Mouse (Mus musculus) kidney, embryonic 14.5 days (tissue): Measurements from ENCODE around the gene Enpp3. TPM values are rescaled to one million over a fixed set of nuclear protein-coding genes. Genes with fewer than 3 reads are reported as not detected.

Experiments used
- ATAC-seq: fragments of 200-750 bp; cut with Nextera tagmentation; 2 replicates; pipeline ENCODE4 v1.8.0; 2017; ENCODE audit warnings: moderate number of reproducible peaks, mild to moderate bottlenecking, moderate TSS enrichment, moderate library complexity; ENCODE audit not compliant: low FRiP score, low TSS enrichment
- H3K27ac ChIP-seq: fragments of 300-500 bp; sonication (generic); 2 replicates; pipeline ENCODE4 v1.5.1; 2014; ENCODE audit warnings: low read depth, mild to moderate bottlenecking, low read length, moderate library complexity, mixed read lengths
- H3K27me3 ChIP-seq: fragments of 300-500 bp; sonication (generic); 2 replicates; pipeline ENCODE4 v1.6.1; 2014; ENCODE audit warnings: mild to moderate bottlenecking, low read length; ENCODE audit not compliant: control insufficient read depth, insufficient read depth
- H3K36me3 ChIP-seq: fragments of 300-500 bp; sonication (generic); 2 replicates; pipeline ENCODE4 v1.6.1; 2014; ENCODE audit warnings: low read length, mixed read lengths; ENCODE audit not compliant: control insufficient read depth, insufficient read depth
- H3K4me1 ChIP-seq: fragments of 300-500 bp; sonication (generic); 2 replicates; pipeline ENCODE4 v1.6.1; 2014; ENCODE audit warnings: low read length, mixed read lengths; ENCODE audit not compliant: control insufficient read depth, insufficient read depth
- H3K4me2 ChIP-seq: fragments of 300-500 bp; sonication (generic); replicated peaks from 2 replicates; pipeline ENCODE4 v1.6.1; 2014; ENCODE audit warnings: low read depth, mild to moderate bottlenecking, low read length
- H3K4me3 ChIP-seq: fragments of 300-500 bp; sonication (generic); 2 replicates; pipeline ENCODE4 v1.5.1; 2014; ENCODE audit warnings: mild to moderate bottlenecking, low read length
- H3K9ac ChIP-seq: fragments of 300-500 bp; sonication (generic); 2 replicates; pipeline ENCODE4 v1.6.1; 2014; ENCODE audit warnings: low read depth, mild to moderate bottlenecking, low read length, moderate library complexity
- H3K9me3 ChIP-seq: fragments of 300-500 bp; sonication (generic); 2 replicates; pipeline ENCODE4 v1.6.1; 2016; ENCODE audit warnings: low read length; ENCODE audit not compliant: control insufficient read depth
- WGBS: fragments of 180-500 bp; shearing (Covaris S2); extraction: QIAGEN DNeasy Blood & Tissue Kit; methylation state at CpG from one replicate; pipeline ENCODE4 v1.1.7; 2014; 5-methylcytosine and 5-hydroxymethylcytosine counted together
- polyA plus RNA-seq: library from polyadenylated mRNA; unstranded; fragments of >200 nt; fragmentation: Nextera tagmentation; extraction: Ambion mirVana; gene quantifications from 2 replicates; pipeline ENCODE4 v1.2.1, GENCODE M21; 2014

Enpp3 gene
- polyA plus RNA-seq, 1 experiment from 2014 or later, result 4.4 TPM

DNA sequence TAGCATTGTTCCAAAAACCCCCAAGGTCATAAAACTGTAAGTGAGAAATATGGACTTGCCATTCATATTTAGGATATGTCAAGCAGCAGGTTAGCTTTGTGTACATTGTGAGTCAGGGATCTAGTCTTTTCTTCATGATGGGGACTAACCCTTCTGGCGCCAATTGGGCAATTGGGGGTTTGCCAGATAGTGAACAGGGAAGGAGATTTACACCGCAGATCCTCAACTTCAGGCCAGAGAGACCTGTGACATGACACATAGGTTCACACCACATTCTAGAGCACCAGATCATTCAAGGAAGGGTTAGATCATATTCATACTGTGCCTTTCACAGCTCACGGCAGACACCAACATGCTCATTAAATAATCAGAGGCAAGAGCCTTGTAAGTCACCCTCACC is 58.7 kb downstream of the Enpp3 start:
- H3K27ac ChIP-seq, result no peak overlapping the region
- no peaks in the 10 kb centered on the region for H3K27me3 ChIP-seq
- no peak for ATAC-seq
- peaks cover 4% of the 10 kb centered on the region; the same call in 1 of the 2 replicates for H3K4me1 ChIP-seq
- no peak overlapping the region for H3K4me2 ChIP-seq
- no peak overlapping the region for H3K4me3 ChIP-seq
- no peaks in the 10 kb centered on the region for H3K36me3 ChIP-seq
- no peak overlapping the region for H3K9ac ChIP-seq
- 74% methylated on average over 3 of the region's 3 CpGs for WGBS
- H3K9me3 ChIP-seq, result no peaks in the 10 kb centered on the region

DNA sequence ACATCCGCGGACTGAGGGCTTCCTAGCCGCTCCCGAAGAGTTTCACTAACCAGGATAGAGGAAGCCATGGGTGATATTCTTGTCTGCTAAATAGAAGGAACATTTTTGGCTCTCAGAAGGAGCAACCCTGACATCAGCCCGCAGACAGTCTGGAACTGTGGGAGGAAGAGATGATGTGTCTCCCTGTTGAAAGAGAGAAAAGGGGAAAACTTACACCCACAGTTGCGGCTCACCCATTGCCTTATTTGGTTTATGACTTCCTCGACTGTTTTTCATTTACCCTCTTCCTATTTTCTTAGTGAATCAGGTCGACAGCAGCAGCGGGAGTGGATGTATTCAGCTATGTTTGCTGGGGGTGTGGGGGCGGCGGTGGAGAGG is 64.0 kb downstream of the Enpp3 start:
- Histone ChIP-seq H3K36me3 (no peaks in the 10 kb centered on the region), H3K9ac (no peak overlapping the region), H3K27me3 (no peaks in the 10 kb centered on the region), H3K27ac (peak overlapping the region; percentile 24; the same call in 1 of the 2 replicates), H3K4me1 (peaks cover 4% of the 10 kb centered on the region; the same call in 1 of the 2 replicates), H3K4me2 (peak overlapping the region; percentile 33), H3K9me3 (no peaks in the 10 kb centered on the region), H3K4me3 (no peak overlapping the region)
- 30% methylated on average over 11 of the region's 11 CpGs for WGBS
- no peak for ATAC-seq

DNA sequence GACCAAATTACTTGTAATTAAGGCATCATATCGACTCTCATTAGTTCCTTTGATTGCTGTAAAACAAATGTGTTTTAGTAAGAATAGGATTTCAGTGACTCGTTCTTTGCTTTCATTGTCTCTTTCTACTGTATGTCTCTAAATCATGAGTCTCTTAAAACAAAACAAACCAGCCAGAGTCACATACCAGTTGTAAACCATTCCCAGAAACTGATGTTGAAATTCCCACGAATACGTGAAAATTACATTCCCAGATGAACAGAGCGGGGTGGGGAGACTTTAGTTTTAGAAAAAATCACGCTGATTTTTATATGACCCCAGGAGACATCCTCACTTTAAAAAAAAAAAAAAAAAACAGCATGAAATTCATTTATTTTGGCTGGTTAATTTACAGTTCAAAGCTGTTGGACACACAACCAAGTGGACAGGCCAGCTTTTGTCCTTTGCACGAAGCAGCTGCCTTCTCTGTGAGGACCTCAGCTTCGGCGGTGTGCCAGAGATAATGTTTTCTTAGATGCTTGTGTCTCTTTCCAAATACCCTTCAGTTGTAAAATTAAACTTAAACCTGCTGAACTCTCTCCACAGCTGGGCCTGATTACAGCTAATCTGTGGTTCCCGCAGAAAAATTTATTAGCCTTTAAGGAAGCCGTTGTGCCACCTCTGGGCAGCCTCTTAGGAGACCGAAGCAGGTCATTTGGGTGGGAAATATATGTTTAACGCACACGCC is 64.5 kb downstream of the Enpp3 start:
- Histone ChIP-seq H3K9ac (no peak overlapping the region), H3K9me3 (no peaks in the 10 kb centered on the region), H3K4me2 (peak overlapping the region; percentile 33), H3K36me3 (no peaks in the 10 kb centered on the region), H3K4me1 (peaks cover 4% of the 10 kb centered on the region; the same call in 1 of the 2 replicates), H3K4me3 (no peak overlapping the region), H3K27ac (peak overlapping the region; percentile 38; the same call in 1 of the 2 replicates), H3K27me3 (no peaks in the 10 kb centered on the region)
- ATAC-seq, result peak; percentile 32; the same call in 1 of the 2 replicates
- 37% methylated on average over 14 of the region's 14 CpGs for WGBS

DNA sequence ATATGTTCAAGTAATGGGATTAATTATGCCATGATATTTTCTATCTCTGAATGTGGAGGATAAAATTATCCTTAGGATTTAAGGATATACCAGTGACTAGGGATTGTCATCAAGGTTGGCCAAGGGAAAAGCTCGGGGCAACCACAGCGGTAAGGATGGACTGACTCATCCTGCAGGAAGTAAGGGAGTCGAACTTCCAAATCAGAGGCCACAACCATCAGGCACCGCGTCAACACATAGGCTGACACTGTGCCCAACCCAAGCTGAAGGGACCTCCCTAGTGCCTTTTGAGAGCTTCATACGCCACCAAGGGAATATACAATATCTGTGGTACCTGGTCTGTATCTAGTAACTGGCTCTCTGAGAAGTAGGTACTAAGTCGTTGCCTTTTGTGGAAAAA is 73.1 kb downstream of the Enpp3 start:
- H3K9me3 ChIP-seq, result no peaks in the 10 kb centered on the region
- no peak overlapping the region for H3K9ac ChIP-seq
- no peaks in the 10 kb centered on the region for H3K36me3 ChIP-seq
- H3K4me3 ChIP-seq, result no peak overlapping the region
- H3K4me2 ChIP-seq, result no peak overlapping the region
- 90% methylated on average over 7 of the region's 7 CpGs for WGBS
- no peaks in the 10 kb centered on the region for H3K4me1 ChIP-seq
- ATAC-seq, result no peak
- H3K27ac ChIP-seq, result no peak overlapping the region
- no peaks in the 10 kb centered on the region for H3K27me3 ChIP-seq

DNA sequence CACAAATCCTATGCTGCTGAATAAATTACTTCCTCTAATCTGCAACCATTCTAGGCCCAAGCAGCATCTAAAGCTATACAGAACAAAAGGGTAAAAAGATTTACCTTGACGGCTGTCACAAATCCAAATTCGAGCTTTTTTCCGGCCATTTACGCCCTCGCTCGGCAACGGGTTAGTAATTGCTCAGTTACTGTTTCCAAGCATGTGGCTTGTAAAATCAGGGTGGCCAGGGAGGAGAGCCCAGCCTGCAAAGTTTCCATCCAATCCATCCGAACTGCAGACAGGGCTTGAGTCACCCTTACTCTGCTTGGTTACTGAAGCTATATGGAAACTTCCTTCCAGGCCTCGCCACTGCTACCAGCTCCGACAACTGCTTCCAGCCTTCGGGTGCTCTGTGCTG is 74.9 kb downstream of the Enpp3 start:
- no peaks in the 10 kb centered on the region for H3K36me3 ChIP-seq
- H3K9me3 ChIP-seq, result no peaks in the 10 kb centered on the region
- H3K4me3 ChIP-seq, result no peak overlapping the region
- WGBS, result 52% methylated on average over 11 of the region's 11 CpGs
- H3K9ac ChIP-seq, result no peak overlapping the region
- H3K27me3 ChIP-seq, result no peaks in the 10 kb centered on the region
- ATAC-seq, result no peak
- H3K4me2 ChIP-seq, result no peak overlapping the region
- no peaks in the 10 kb centered on the region for H3K4me1 ChIP-seq
- H3K27ac ChIP-seq, result no peak overlapping the region

DNA sequence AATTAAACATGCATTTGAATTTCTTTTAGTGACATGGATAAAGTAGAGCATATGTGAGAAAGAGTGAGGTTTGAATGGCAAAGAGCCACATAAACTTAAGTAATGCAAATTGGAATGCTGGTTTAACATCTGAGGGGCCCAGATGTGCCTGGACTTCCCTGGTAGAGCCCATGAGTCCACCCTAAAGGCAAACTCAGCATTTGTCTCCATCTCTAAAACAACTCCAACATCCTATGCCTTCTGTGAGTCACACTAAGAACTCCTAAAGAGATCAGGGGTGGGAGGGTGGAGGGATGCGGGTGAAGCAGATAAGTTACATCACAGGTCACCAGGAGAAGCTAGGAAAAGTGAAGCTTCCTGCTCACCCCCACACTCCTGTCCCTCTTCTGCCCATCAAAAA is 76.6 kb downstream of the Enpp3 start:
- 46% methylated on average over 1 of the region's 1 CpGs for WGBS
- no peaks in the 10 kb centered on the region for H3K9me3 ChIP-seq
- ATAC-seq, result no peak

DNA sequence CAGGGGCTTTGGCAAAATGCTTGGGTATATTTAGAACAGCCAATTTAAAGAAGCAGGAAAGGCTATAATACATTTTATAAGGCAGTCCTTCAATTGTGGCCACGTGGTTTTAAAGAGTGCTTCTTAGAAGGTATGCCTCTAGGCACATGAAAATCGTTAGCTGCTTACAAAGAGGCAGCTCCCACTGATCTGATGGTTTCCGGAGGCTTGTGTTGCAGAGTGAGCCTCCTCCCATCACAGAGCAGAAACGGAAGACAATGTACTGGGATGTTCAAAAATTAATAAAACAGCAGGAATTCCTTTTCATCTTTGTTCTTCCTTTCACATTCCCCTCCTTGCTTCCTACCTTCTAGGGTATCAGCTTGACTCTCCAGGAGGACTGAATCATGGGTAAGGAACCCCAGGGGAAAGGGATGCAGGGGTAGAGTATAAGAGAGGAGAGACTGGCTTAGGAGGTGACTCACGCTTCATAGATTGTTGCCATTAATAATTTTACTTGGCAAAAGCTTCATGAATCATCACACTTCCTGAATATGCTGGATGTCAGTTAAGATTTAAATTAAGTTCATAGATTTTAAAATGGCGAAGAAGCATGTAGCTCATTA is 77.4 kb downstream of the Enpp3 start:
- Histone ChIP-seq H3K4me3 (no peak overlapping the region), H3K36me3 (no peaks in the 10 kb centered on the region), H3K9ac (no peak overlapping the region), H3K4me1 (no peaks in the 10 kb centered on the region), H3K27ac (no peak overlapping the region), H3K9me3 (no peaks in the 10 kb centered on the region), H3K4me2 (no peak overlapping the region), H3K27me3 (no peaks in the 10 kb centered on the region)
- 42% methylated on average over 6 of the region's 6 CpGs for WGBS
- ATAC-seq, result no peak

More for the DNA sequence above, 76.6 kb downstream of the Enpp3 start:
- Histone ChIP-seq H3K4me2 (no peak overlapping the region), H3K27ac (no peak overlapping the region), H3K27me3 (no peaks in the 10 kb centered on the region), H3K4me1 (no peaks in the 10 kb centered on the region), H3K4me3 (no peak overlapping the region), H3K36me3 (no peaks in the 10 kb centered on the region), H3K9ac (no peak overlapping the region)

DNA sequence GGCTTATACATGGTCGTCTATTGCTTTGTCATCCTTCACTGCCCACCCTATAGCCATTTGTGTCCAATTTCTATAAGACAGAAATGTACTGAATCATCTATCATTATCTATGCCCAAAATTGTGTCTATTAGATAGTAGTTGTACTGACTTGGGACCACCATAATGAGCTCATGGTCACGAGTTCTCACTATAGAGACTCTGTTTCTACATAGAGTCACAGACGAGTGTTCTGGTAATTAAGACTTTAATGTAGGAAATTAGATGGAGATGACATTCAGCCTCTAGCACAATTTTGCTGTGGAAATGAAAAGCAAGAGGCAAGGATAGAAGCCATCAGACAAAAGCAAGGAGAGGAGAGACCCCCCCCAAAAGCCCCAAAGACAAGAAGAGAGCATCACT is 78.0 kb downstream of the Enpp3 start:
- no peak overlapping the region for H3K9ac ChIP-seq
- H3K27me3 ChIP-seq, result no peaks in the 10 kb centered on the region
- no peak overlapping the region for H3K4me2 ChIP-seq
- H3K9me3 ChIP-seq, result no peaks in the 10 kb centered on the region
- H3K36me3 ChIP-seq, result no peaks in the 10 kb centered on the region
- H3K4me1 ChIP-seq, result no peaks in the 10 kb centered on the region
- H3K4me3 ChIP-seq, result no peak overlapping the region
- no peak for ATAC-seq
- WGBS, result 59% methylated on average over 3 of the region's 3 CpGs
- H3K27ac ChIP-seq, result no peak overlapping the region

DNA sequence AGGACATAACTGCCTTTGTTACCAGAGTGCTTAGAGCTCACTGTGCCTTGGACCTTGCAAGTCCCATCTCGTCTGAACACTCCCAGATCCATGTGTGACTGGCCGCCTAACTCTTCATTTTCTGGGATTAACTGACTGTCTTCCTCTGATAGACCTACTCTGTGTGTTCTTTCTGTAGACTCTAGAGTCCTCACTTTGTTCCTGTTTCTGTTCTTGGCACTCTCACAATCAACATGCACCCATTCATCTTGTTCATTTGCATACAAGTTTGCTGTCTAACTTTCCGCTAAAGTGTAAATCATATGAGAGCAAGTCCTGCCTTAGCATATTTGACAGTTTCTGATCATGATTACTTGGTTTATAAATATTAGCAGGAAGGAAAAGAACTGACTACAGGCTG is 79.4 kb downstream of the Enpp3 start:
- Histone ChIP-seq H3K9ac (no peak overlapping the region), H3K4me2 (no peak overlapping the region), H3K4me1 (no peaks in the 10 kb centered on the region), H3K4me3 (no peak overlapping the region), H3K27ac (no peak overlapping the region), H3K9me3 (no peaks in the 10 kb centered on the region), H3K27me3 (no peaks in the 10 kb centered on the region), H3K36me3 (no peaks in the 10 kb centered on the region)
- 91% methylated on average over 3 of the region's 3 CpGs for WGBS
- no peak for ATAC-seq
